Mouse (Mus musculus): ENCODE measurements around the gene Magi2.

GRCm38 (mm10) chr5:19780076-19780475 is 553.2 kb downstream of the Magi2 start:
- TF ChIP-seq CTCF (IDR thresholded peaks at IDR 0.05; ENCODE audit: extremely low read depth, insufficient read length, insufficient replicate concordance, low read depth, low read length): no peak
- no peak for TF ChIP-seq POLR2A (IDR thresholded peaks at IDR 0.05; ENCODE audit: low read depth, low read length)
